Mouse (Mus musculus) small intestine, adult 2 months (tissue): Measurements from ENCODE around the gene Tnfsf10.

Experiments used
- CTCF ChIP-seq: fragments of 200-500 bp; IDR thresholded peaks from 2 replicates; pipeline ENCODE4 v1.5.1; 2012; ENCODE audit warnings: low read depth, mild to moderate bottlenecking, control low read depth, inconsistent platforms, low read length, moderate library complexity, mixed read lengths; ENCODE audit not compliant: insufficient replicate concordance, insufficient read length; ENCODE audit errors: extremely low read depth
- POLR2A ChIP-seq: fragments of 200-500 bp; IDR thresholded peaks from 2 replicates; pipeline ENCODE4 v1.6.1; 2012; ENCODE audit warnings: low read depth, mild to moderate bottlenecking, control low read depth, inconsistent platforms, low read length, moderate library complexity

DNA sequence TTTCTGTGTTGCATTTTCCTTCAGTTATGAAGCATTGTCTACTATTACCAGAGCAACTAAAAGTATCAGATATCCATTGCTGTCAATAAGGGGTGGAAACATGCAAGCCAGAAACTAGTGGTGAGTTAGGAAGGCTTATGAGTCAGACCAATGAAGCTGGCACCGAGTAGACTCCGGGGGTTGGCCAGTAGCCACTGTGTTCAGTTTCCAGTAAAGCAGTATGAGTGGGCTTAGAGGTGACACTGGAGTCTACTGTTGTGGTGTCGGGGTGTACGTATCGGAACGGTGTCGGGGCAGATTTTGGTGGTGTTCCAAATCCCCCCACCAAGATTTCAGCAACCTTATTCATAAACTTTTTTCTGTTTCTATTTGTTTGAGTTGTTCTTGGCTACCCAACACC is 5.9 kb upstream of the Tnfsf10 start:
- TF ChIP-seq CTCF (no peak), POLR2A (no peak)
